Mouse (Mus musculus): ENCODE results near the gene Cyp2a12.
"Not testable (repeated sequence)": the region's sequence is repeated elsewhere in the genome, so short reads cannot be mapped to it uniquely, and the experiment has no call there.

DNA sequence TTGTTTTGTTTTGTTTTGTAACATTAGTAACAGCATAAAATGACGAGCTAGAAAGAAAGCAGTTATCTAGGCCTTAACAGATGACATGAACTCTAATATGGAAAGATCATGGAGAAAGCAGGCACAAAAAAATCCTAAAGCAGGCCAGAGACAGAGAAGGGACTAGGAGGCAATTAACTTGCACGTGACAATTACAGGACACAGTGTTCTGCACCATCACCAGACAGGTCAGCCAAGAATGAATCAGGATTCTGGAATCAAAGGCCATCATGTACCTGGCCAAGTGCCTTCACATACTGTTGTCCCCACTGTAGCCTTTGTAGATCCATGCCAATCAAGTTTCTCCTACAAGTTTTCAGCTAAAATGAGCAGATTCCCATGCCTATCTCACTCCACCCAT is 47.4 kb upstream of the Cyp2a12 start:
- TF ChIP-seq CTCF, EP300 (IDR thresholded peaks at IDR 0.05; ENCODE audit: low read depth): not testable (repeated sequence)
